Mouse (Mus musculus) CH12.LX (cell line): ENCODE data around the gene Babam2.

Source experiments
- CTCF ChIP-seq, 2 experiments: IDR thresholded peaks in 1 of 2; conservative IDR thresholded peaks in 1 of 2; 2 replicates each; pipeline ENCODE4 v1.5.1; 2011 to 2012; ENCODE audit warnings: low read depth in 2 of 2, low read length in 2 of 2, improper control_type of control experiment in 1 of 2, inconsistent platforms in 1 of 2, mild to moderate bottlenecking in 1 of 2, moderate library complexity in 1 of 2
- ELF1 ChIP-seq: IDR thresholded peaks from 2 replicates; pipeline ENCODE4 v1.6.1; 2014; ENCODE audit warnings: low read depth, mild to moderate bottlenecking, inconsistent platforms, low read length, improper control_type of control experiment
- EP300 ChIP-seq: IDR thresholded peaks from 2 replicates; pipeline ENCODE4 v1.6.1; 2011; ENCODE audit warnings: low read length, improper control_type of control experiment
- JUND ChIP-seq: conservative IDR thresholded peaks from 2 replicates; pipeline ENCODE4 v1.6.1; 2011; ENCODE audit warnings: low read depth, low read length, improper control_type of control experiment
- MYC ChIP-seq: IDR thresholded peaks from 2 replicates; pipeline ENCODE4 v1.6.1; 2011; ENCODE audit warnings: low read depth, mild to moderate bottlenecking, improper control_type of control experiment, low read length
- NELFE ChIP-seq: IDR thresholded peaks from 2 replicates; pipeline ENCODE4 v1.6.1; 2011; ENCODE audit warnings: low read depth, low read length, improper control_type of control experiment
- POLR2AphosphoS2 ChIP-seq: IDR thresholded peaks from 2 replicates; pipeline ENCODE4 v1.6.1; 2011; ENCODE audit warnings: low read depth, low read length, improper control_type of control experiment
- SMC3 ChIP-seq: IDR thresholded peaks from 2 replicates; pipeline ENCODE4 v1.6.1; 2011; ENCODE audit warnings: low read depth, low read length, improper control_type of control experiment
- TBP ChIP-seq: conservative IDR thresholded peaks from 2 replicates; pipeline ENCODE4 v1.6.1; 2011; ENCODE audit warnings: low read depth, low read length, improper control_type of control experiment
- ZKSCAN1 ChIP-seq: IDR thresholded peaks from 2 replicates; pipeline ENCODE4 v1.6.1; 2012; ENCODE audit warnings: low read depth, inconsistent platforms, low read length, improper control_type of control experiment, borderline replicate concordance

DNA sequence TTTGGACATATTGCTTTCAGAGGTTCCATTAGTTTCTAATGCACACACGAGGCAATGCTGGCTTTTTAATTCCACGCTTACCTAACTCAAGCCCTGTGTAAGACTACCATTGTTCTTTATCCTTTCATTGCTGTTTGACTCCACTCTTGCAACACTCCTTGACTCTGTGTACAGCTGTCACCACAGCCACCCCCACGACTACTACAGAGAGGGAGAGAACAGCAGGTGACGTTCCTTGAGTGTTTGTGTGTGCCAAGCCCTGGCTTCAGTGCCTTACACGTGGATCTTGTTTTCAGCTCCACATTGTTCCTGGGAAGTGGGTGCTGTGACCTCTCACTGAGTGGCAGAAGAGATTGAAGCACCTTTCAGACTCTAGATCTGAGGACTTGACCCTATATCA is 269.3 kb downstream of the Babam2 start:
- TF ChIP-seq CTCF (conservative IDR thresholded peaks at IDR 0.05 in 1 of 2, IDR thresholded peaks at IDR 0.05 in 1 of 2; ENCODE audit: low read depth in 2 of 2, low read length in 2 of 2): no peak
- TF ChIP-seq POLR2AphosphoS2: no peak
- TF ChIP-seq NELFE: no peak
- TF ChIP-seq MYC: no peak
- no peak for TF ChIP-seq ZKSCAN1
- no peak for TF ChIP-seq SMC3
- TF ChIP-seq JUND: no peak
- TF ChIP-seq EP300: no peak
- TF ChIP-seq ELF1: no peak
- no peak for TF ChIP-seq TBP
